Mouse (Mus musculus) stomach, postnatal 0 days (tissue): ENCODE data around the gene Nomo1. TPM values are rescaled to one million over a fixed set of nuclear protein-coding genes. Genes with fewer than 3 reads are reported as not detected.

Experiments used
- ATAC-seq: fragments of 200-750 bp; cut with Nextera tagmentation; 2 replicates; pipeline ENCODE4 v1.8.0; 2017; ENCODE audit not compliant: low FRiP score, low TSS enrichment
- DNase-seq: peaks from one replicate; pipeline ENCODE4 v3.0.0-alpha.2; 2016; ENCODE audit warnings: low spot score
- H3K27ac ChIP-seq: fragments of 300-500 bp; sonication (generic); replicated peaks from 2 replicates; pipeline ENCODE4 v1.5.1; 2014; ENCODE audit warnings: mild to moderate bottlenecking, control low read depth
- H3K27me3 ChIP-seq: fragments of 300-500 bp; sonication (generic); 2 replicates; pipeline ENCODE4 v1.6.1; 2014; ENCODE audit warnings: low read length; ENCODE audit not compliant: control insufficient read depth, insufficient read depth
- H3K36me3 ChIP-seq: fragments of 300-500 bp; sonication (generic); 2 replicates; pipeline ENCODE4 v1.6.1; 2014; ENCODE audit warnings: low read length, mixed read lengths; ENCODE audit not compliant: control insufficient read depth, insufficient read depth
- H3K4me1 ChIP-seq: fragments of 300-500 bp; sonication (generic); replicated peaks from 2 replicates; pipeline ENCODE4 v1.6.1; 2014; ENCODE audit warnings: antibody characterized with exemption; ENCODE audit not compliant: control insufficient read depth, insufficient read depth
- H3K4me2 ChIP-seq: fragments of 300-500 bp; sonication (generic); replicated peaks from 2 replicates; pipeline ENCODE4 v1.6.1; 2014; ENCODE audit warnings: low read depth, mild to moderate bottlenecking, control low read depth, moderate library complexity
- H3K4me3 ChIP-seq: fragments of 300-500 bp; sonication (generic); 2 replicates; pipeline ENCODE4 v1.5.1; 2014; ENCODE audit warnings: low read depth, low read length, control low read depth
- H3K9ac ChIP-seq: fragments of 300-500 bp; sonication (generic); 2 replicates; pipeline ENCODE4 v1.6.1; 2014; ENCODE audit warnings: mild to moderate bottlenecking, low read length, control low read depth, mixed read lengths
- H3K9me3 ChIP-seq: fragments of 300-500 bp; sonication (generic); 2 replicates; pipeline ENCODE4 v1.6.1; 2016; ENCODE audit warnings: low read length; ENCODE audit not compliant: control insufficient read depth
- CTCF ChIP-seq: IDR thresholded peaks from 2 replicates; pipeline ENCODE4 v1.5.1; 2016; ENCODE audit warnings: antibody characterized with exemption, low read depth, mild to moderate bottlenecking, moderate library complexity
- EP300 ChIP-seq: optimal IDR thresholded peaks from 2 replicates; pipeline ENCODE3; 2016; ENCODE audit warnings: antibody characterized with exemption
- WGBS: fragments of 180-500 bp; shearing (Covaris S2); extraction: QIAGEN DNeasy Blood & Tissue Kit; methylation state at CpG from one replicate; pipeline ENCODE4 v1.1.7; 2014; 5-methylcytosine and 5-hydroxymethylcytosine counted together
- polyA plus RNA-seq: library from polyadenylated mRNA; unstranded; fragments of >200 nt; fragmentation: Nextera tagmentation; extraction: Ambion mirVana; gene quantifications from 2 replicates; pipeline ENCODE4 v1.2.1, GENCODE M21; 2015

Gene Nomo1
- polyA plus RNA-seq, result 19.3 and 20.3 TPM in 2 replicates

DNA sequence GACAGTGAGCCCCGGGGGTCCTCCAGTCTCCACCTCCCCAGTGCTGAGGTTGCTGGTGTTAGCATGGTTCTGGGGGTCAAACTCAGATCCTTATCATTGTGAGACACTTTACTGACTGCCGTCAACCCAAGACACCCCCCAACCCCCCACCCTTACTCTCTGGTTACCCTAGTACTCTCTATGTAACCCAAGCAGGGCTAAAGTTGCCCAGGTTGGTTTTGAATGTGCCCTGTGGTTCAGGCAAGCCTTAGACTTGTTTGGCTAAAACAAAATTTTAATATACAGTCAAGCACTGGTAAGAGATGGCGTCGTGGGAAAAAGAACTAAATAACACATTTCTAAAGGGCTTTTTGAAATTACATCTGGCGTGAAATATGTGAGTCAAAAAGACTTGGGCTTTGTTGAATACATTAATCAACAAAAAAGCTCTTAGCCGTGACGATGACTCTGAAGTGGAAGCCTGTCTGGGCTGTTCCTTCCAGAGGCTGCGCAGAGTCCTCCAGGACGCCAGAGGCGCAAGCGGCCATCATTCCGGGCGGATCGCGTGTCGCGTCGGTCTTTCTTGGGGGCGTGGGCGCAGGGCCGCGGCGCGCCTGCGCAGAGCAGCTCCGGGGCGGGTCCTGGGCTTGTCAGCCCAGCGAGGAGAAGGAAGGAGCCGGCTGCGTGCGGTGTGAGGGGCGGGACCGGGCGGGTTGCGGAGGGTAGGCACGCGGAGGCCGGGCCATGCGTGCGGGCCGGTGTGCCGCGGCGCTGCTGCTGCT lies at the start of gene Nomo1:
Nomo1 (plus strand) TSS at position 590 of the 761 bp plus-strand sequence.
- Histone ChIP-seq H3K27me3 (no peaks in the 10 kb centered on the region), H3K4me3 (peak within 1 kb of the TSS; percentile 86), H3K27ac (no peak within 1 kb of the TSS), H3K9ac (peak within 1 kb of the TSS; percentile 84), H3K9me3 (no peaks in the 10 kb centered on the region), H3K4me1 (peaks cover 6% of the 10 kb centered on the region; the same call in 1 of the 2 replicates), H3K4me2 (peak within 1 kb of the TSS; percentile 97), H3K36me3 (no peaks in the 10 kb centered on the region)
- WGBS, result 7% methylated on average over 30 of the region's 44 CpGs
- ATAC-seq (peak; percentile 94), DNase-seq (peak; percentile 99)
- TF ChIP-seq CTCF (peak; percentile 87), EP300 (no peak)

DNA sequence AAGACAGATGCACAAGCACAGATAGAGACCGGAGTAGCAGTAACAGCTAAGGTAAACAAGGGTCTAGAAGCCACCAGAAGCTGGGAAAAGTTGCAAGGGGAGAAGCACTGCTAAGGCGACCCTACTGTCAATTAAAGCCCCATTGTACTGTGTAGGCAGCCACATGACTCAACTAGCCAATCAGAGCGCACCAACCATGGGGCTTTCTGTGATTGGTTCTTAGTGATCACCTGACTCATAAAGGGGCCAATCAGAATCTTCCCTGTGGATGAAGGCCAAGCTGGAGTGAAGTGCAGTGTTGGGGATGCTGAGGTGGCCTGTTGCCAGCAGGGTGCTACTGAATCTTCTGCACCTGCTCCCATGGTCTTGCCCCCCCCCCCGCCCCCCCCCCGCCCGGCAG lies 46.6 kb upstream of the Nomo1 start:
- Histone ChIP-seq H3K27ac (no peak overlapping the region), H3K36me3 (no peaks in the 10 kb centered on the region), H3K4me2 (no peak overlapping the region), H3K27me3 (no peaks in the 10 kb centered on the region), H3K9me3 (no peaks in the 10 kb centered on the region), H3K4me1 (no peaks in the 10 kb centered on the region), H3K9ac (no peak overlapping the region), H3K4me3 (no peak overlapping the region)
- TF ChIP-seq CTCF (no peak), EP300 (no peak)
- 75% methylated on average over 3 of the region's 6 CpGs for WGBS
- DNase-seq, result no peak
- no peak for ATAC-seq

DNA sequence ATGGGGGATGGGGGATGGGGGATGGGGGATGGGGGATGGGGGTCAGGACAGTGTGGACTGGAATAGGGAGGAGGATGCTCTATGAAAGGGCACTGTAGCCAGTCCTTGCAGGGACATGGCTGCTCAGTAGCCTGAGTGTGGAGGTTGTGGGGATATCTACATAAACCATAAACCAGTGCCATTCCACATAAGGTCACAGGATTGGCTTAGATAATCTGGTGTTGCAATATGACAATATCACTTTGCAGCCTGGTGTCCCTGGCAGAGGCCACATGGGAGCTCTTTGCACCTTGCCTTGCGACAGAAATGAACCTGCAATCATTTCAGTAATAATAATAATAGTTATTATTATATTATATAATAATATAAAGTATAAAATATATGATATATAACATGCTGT lies 45.2 kb upstream of the Nomo1 start:
- Histone ChIP-seq H3K27me3 (no peaks in the 10 kb centered on the region), H3K4me3 (no peak overlapping the region), H3K9ac (no peak overlapping the region), H3K4me2 (no peak overlapping the region), H3K9me3 (no peaks in the 10 kb centered on the region), H3K36me3 (no peaks in the 10 kb centered on the region), H3K4me1 (no peaks in the 10 kb centered on the region), H3K27ac (no peak overlapping the region)
- no peak for DNase-seq
- WGBS, result 83% methylated on average over 1 of the region's 1 CpGs
- ATAC-seq, result no peak
- TF ChIP-seq EP300 (no peak), CTCF (no peak)

DNA sequence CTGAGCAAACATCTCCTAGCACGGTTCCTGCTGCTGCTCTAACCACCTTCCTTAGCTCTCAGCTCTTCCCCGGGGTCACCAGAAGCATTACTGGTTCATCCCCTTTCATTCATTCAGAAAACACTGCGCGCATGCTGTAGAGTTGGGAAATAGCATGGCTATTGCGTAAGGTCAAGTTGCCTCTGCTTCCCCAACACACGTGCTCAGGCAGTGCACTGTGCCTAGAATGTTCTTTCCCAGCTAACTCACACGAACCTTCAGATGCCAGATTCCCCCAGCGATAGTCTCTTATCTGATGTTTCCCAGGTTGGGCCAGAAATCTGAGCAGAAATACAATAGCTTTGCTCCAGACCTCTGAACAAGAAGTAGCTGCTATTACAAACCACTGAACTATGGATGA lies 41.0 kb upstream of the Nomo1 start:
- H3K27me3 ChIP-seq, result no peaks in the 10 kb centered on the region
- no peak for ATAC-seq
- H3K4me2 ChIP-seq, result no peak overlapping the region
- no peak overlapping the region for H3K9ac ChIP-seq
- WGBS, result 75% methylated on average over 8 of the region's 8 CpGs
- no peak overlapping the region for H3K27ac ChIP-seq
- no peaks in the 10 kb centered on the region for H3K4me1 ChIP-seq
- no peak overlapping the region for H3K4me3 ChIP-seq
- TF ChIP-seq EP300, result no peak
- no peak for TF ChIP-seq CTCF
- DNase-seq, result no peak
- no peaks in the 10 kb centered on the region for H3K36me3 ChIP-seq
- H3K9me3 ChIP-seq, result no peaks in the 10 kb centered on the region

DNA sequence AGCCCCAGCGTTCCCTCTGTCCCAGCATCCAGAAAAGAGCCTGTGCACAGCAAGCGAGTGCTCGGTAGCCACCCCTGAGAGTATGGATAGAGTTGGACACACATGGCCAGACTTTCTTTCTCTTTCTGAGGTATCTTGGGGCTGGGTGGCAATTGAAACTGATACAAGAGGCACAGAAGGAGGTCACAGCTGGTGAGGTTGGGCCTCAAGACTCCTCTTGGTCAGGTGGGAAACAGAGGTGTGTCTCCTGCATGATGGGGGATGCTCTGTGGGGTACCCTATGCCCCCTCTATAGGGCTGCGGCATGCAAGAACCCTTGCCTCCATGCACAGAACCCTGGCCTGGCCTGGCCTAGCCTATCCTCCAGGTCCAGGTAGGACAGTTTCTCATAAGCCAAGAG lies 32.9 kb upstream of the Nomo1 start:
- no peak overlapping the region for H3K27ac ChIP-seq
- ATAC-seq (no peak), DNase-seq (no peak)
- H3K4me2 ChIP-seq, result no peak overlapping the region
- H3K9me3 ChIP-seq, result no peaks in the 10 kb centered on the region
- no peak overlapping the region for H3K9ac ChIP-seq
- no peaks in the 10 kb centered on the region for H3K4me1 ChIP-seq
- H3K27me3 ChIP-seq, result no peaks in the 10 kb centered on the region
- no peaks in the 10 kb centered on the region for H3K36me3 ChIP-seq
- 91% methylated on average over 4 of the region's 4 CpGs for WGBS
- TF ChIP-seq EP300, result no peak
- TF ChIP-seq CTCF, result no peak
- no peak overlapping the region for H3K4me3 ChIP-seq

DNA sequence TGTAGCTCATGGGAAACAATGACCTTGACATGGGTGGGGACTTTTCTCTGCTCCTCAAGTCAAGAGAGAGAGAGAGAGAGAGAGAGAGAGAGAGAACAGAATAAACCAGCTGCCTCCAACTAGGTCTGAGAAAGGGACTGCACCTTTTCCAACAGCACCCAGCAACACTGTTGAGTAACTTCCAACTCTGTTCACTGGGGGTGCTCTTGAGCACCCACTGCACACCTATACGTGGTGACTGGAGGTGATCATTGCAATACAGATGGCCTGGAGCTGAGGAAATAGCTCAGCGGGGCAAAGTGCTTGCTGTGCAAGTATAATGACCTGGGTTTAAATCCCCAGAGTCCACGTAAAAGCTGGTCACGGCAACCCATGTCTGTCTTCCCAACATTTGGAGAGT lies 30.8 kb upstream of the Nomo1 start:
- no peak overlapping the region for H3K4me3 ChIP-seq
- no peak for DNase-seq
- no peak overlapping the region for H3K4me2 ChIP-seq
- H3K27me3 ChIP-seq, result no peaks in the 10 kb centered on the region
- H3K27ac ChIP-seq, result no peak overlapping the region
- WGBS, result 56% methylated on average over 4 of the region's 4 CpGs
- no peak for ATAC-seq
- TF ChIP-seq EP300 (no peak), CTCF (peak; percentile 37)
- no peaks in the 10 kb centered on the region for H3K36me3 ChIP-seq
- H3K4me1 ChIP-seq, result no peaks in the 10 kb centered on the region
- H3K9ac ChIP-seq, result no peak overlapping the region
- no peaks in the 10 kb centered on the region for H3K9me3 ChIP-seq
